Mouse (Mus musculus) liver, adult 2 months (tissue): ENCODE measurements at regions not wholly inside any gene's neighbourhood (a gene's known extent, or its start where the extent isn't known, plus 50 kb on each side); places are given as distances from the start of the nearest gene placed in this dataset.

Experiments
- DNase-seq: peaks from one replicate; pipeline ENCODE4 v3.0.0-alpha.2; 2011; ENCODE audit warnings: low read depth, low spot score; ENCODE audit errors: extremely low read depth
- H3K27ac ChIP-seq: fragments of 200-500 bp; replicated peaks from 2 replicates; pipeline ENCODE4 v1.5.1; 2012; ENCODE audit warnings: low read depth, mild to moderate bottlenecking, control low read depth, inconsistent platforms, low read length; ENCODE audit not compliant: insufficient read depth
- H3K27me3 ChIP-seq: fragments of 200-500 bp; 2 replicates; pipeline ENCODE4 v1.6.1; 2012; ENCODE audit warnings: mild to moderate bottlenecking, moderate library complexity, low read length, inconsistent platforms; ENCODE audit not compliant: control insufficient read depth, insufficient read depth
- H3K36me3 ChIP-seq: fragments of 200-500 bp; 2 replicates; pipeline ENCODE4 v1.6.1; 2012; ENCODE audit warnings: low read length, inconsistent platforms; ENCODE audit not compliant: control insufficient read depth, insufficient read depth
- H3K4me1 ChIP-seq: fragments of 200-500 bp; 2 replicates; pipeline ENCODE4 v1.6.1; 2011; ENCODE audit warnings: low read length; ENCODE audit not compliant: control insufficient read depth, insufficient read depth
- H3K4me3 ChIP-seq: fragments of 200-500 bp; 2 replicates; pipeline ENCODE4 v1.5.1; 2011; ENCODE audit warnings: low read depth, mild to moderate bottlenecking, control low read depth, low read length, moderate library complexity; ENCODE audit not compliant: insufficient read depth
- H3K79me2 ChIP-seq: fragments of 200-500 bp; 2 replicates; pipeline ENCODE4 v1.6.1; 2012; ENCODE audit warnings: inconsistent platforms, mild to moderate bottlenecking, low read length, moderate library complexity; ENCODE audit not compliant: control insufficient read depth, insufficient read depth
- H3K9ac ChIP-seq: fragments of 200-500 bp; 2 replicates; pipeline ENCODE4 v1.6.1; 2012; ENCODE audit warnings: low read depth, mild to moderate bottlenecking, control low read depth, inconsistent platforms, low read length
- CTCF ChIP-seq: fragments of 200-500 bp; IDR thresholded peaks from 2 replicates; pipeline ENCODE4 v1.5.1; 2011; ENCODE audit warnings: low read depth, low read length, control low read depth
- POLR2A ChIP-seq: fragments of 200-500 bp; IDR thresholded peaks from 2 replicates; pipeline ENCODE4 v1.6.1; 2011; ENCODE audit warnings: low read length, control low read depth; ENCODE audit not compliant: insufficient read depth; ENCODE audit errors: extremely low read depth
- WGBS: fragments of 180-500 bp; shearing (Covaris S2); methylation state at CpG from one replicate; pipeline ENCODE4 v1.1.7; 2018; 5-methylcytosine and 5-hydroxymethylcytosine counted together

DNA sequence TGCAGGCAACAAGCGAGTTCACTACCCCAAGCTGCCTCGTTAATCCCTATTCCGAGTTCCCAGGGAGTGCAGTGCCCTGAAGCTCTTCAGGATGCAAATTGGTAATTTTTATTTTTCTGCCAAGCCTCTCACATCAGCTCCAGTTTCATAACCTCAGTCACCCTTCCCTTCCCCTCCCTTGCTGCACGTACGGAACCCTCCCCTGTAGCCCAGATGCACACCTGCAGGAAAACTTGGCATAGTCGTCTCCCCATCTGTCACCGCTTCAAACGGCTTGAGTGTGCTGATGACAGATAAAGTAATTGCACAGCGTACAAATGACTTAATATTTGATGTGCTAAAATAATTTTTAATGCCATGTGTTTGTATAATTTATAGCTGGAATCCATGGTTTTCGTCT lies 119.7 kb upstream of the Tmem45b start:
- Histone ChIP-seq H3K4me1 (peaks cover 8% of the 10 kb centered on the region; the same call in 1 of the 2 replicates), H3K36me3 (no peaks in the 10 kb centered on the region)
- WGBS = 74% methylated on average over 10 of the region's 10 CpGs

DNA sequence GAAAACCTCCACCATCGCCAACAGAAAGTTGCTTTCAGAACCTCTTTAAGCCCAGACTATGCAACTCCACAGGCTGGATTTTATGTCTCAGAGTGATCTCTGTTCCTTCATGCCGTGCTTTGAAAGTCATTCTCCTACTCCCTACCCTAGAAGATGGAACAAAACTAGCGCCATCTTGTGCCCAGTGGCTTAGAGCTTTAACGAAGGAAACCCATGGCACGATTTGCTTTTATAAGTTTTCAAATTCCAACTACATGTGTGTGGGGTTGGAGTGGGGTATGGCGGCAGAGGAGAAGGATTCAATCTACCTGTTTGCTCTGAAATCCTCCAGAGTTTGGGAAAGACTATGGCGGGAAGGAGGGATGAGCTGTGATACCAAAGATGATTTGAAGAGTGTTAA lies 118.7 kb upstream of the Tmem45b start:
- Histone ChIP-seq H3K79me2 (no peaks in the 10 kb centered on the region), H3K9ac (no peak overlapping the region), H3K27ac (no peak overlapping the region), H3K36me3 (no peaks in the 10 kb centered on the region), H3K4me1 (peaks cover 8% of the 10 kb centered on the region; the same call in 1 of the 2 replicates), H3K4me3 (no peak overlapping the region), H3K27me3 (no peaks in the 10 kb centered on the region)
- no peak for TF ChIP-seq POLR2A
- no peak for TF ChIP-seq CTCF
- WGBS = 80% methylated on average over 7 of the region's 7 CpGs
- DNase-seq = no peak

More for the DNA sequence above, 119.7 kb upstream of the Tmem45b start:
- no peak for TF ChIP-seq POLR2A
- no peak for TF ChIP-seq CTCF
- Histone ChIP-seq H3K27ac (no peak overlapping the region), H3K4me3 (no peak overlapping the region), H3K79me2 (no peaks in the 10 kb centered on the region), H3K27me3 (no peaks in the 10 kb centered on the region), H3K9ac (no peak overlapping the region)
- DNase-seq = no peak

DNA sequence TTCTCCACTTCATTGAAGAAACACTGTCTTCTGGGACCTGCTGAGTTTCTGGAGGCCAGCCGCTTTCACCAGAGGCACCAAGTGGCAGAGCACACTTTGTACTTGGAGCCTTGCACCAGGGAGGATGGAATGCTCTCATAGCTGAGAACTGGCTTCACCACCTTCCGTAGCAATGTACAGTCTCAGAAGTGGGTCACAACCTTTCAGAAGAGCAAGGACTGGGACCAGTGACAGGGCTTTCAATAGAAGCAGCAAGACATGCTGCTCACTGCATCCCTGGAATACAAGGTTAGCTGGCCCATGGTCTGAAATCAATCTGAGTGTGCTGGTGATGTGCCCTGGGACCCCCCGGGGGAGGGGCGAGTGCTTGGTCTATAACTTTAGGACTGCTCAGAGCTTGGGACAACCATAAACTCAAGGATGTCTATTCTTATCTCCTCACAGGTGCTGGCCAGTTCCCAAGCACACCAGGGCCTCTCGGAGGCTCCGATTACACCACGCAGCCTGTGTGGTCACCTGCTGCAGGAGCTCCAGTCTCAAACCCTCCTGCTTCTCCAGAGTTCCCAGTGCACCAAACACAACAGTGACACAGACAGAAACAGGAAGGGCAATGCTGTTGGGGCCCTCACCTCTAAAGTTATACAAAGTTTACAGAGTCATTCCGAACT lies 114.4 kb upstream of the Tmem45b start:
- H3K36me3 ChIP-seq = no peaks in the 10 kb centered on the region
- no peaks in the 10 kb centered on the region for H3K79me2 ChIP-seq
- WGBS = 92% methylated on average over 8 of the region's 8 CpGs
- no peaks in the 10 kb centered on the region for H3K4me1 ChIP-seq
- TF ChIP-seq CTCF = no peak
- TF ChIP-seq POLR2A = no peak
- H3K9ac ChIP-seq = no peak overlapping the region
- no peaks in the 10 kb centered on the region for H3K27me3 ChIP-seq
- no peak for DNase-seq
- no peak overlapping the region for H3K4me3 ChIP-seq
- H3K27ac ChIP-seq = no peak overlapping the region

DNA sequence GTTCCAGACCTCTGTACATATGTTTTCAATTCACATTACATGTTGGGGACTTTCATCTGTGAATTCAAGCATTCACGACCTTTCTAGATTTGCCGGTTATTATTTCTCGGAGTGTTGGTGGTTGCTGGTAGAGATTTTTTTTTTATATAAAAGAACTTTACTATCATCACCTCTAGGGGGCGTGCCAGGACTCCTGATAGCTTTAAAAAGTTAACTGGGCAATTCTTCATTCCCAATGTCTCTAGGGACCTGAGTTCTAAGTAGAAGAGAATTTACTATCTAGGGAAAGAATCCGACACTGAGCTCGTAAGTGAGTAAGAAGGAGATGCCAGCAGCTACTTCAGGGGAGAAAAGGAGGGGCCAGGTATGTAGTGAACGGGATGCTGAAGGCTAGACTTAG lies 112.8 kb upstream of the Tmem45b start:
- 72% methylated on average over 7 of the region's 7 CpGs for WGBS
- Histone ChIP-seq H3K36me3 (no peaks in the 10 kb centered on the region), H3K4me1 (no peaks in the 10 kb centered on the region), H3K27ac (no peak overlapping the region), H3K79me2 (no peaks in the 10 kb centered on the region), H3K4me3 (no peak overlapping the region), H3K27me3 (no peaks in the 10 kb centered on the region), H3K9ac (no peak overlapping the region)
- DNase-seq = peak; percentile 16
- TF ChIP-seq POLR2A (no peak), CTCF (no peak)

DNA sequence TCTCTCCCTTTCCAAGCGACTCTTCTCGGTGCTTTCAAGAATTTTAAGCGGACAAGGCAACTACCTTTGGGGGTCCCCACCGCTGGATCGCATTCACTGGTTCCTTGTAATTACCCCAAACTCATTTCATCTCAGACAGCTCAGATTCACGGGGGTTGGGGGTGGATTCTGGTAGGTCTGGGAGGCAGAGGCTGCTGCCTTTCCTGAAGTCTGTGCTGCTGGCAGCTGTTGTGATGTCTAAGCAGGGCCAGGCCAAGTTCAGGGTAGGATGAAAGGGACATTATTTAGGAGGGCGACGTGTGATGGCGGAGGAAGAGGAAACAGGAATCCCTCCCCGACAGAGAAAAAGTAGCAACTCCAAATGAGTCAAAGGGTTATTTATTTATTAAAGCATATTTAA lies 102.8 kb upstream of the Tmem45b start:
- Histone ChIP-seq H3K4me1 (no peaks in the 10 kb centered on the region), H3K79me2 (no peaks in the 10 kb centered on the region), H3K9ac (no peak overlapping the region), H3K36me3 (no peaks in the 10 kb centered on the region), H3K27me3 (no peaks in the 10 kb centered on the region), H3K4me3 (no peak overlapping the region), H3K27ac (no peak overlapping the region)
- no peak for TF ChIP-seq POLR2A
- TF ChIP-seq CTCF = no peak
- WGBS = 83% methylated on average over 10 of the region's 10 CpGs
- DNase-seq = no peak

DNA sequence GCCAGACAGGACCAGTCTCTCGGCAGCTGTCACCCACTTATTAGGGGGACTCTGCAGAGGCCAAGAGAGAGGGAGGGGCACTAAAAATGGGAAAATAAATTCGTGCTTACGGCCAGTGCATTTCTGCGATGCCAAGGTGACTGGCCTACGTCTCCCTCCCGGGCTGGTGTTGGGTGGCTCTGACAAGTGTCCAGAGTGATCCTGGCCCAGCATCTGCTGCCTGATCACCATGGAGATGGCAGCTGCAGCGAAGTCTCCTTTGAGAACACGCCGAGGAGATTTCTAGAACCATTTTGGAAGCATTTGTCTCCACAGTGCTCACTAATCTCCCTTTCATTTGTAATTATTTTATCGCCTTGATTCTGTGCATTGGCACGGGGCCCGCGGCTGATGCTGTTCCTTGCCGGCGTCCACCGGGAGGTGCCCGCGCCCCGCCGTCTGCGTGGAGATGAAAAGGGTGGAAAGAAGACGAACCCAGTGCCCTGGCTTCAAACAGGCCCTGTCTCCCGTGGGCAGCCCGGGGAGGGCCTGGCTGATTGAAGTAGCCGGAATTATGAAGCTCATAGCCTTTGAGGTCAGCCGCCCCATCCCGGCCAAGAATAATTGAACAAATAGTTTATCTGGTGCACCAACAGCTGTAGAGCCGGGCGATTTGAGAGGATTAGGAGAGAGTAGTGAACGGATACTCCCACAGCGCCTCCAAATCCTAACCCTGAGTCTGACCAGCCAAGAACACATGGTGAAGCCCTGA lies 102.2 kb upstream of the Tmem45b start:
- no peak overlapping the region for H3K9ac ChIP-seq
- DNase-seq = no peak
- H3K79me2 ChIP-seq = no peaks in the 10 kb centered on the region
- no peaks in the 10 kb centered on the region for H3K36me3 ChIP-seq
- TF ChIP-seq POLR2A (no peak), CTCF (no peak)
- no peaks in the 10 kb centered on the region for H3K4me1 ChIP-seq
- no peak overlapping the region for H3K27ac ChIP-seq
- H3K4me3 ChIP-seq = no peak overlapping the region
- WGBS = 76% methylated on average over 31 of the region's 31 CpGs
- no peaks in the 10 kb centered on the region for H3K27me3 ChIP-seq
